Mouse (Mus musculus): ENCODE results near the gene Sema3c.
"Not testable (repeated sequence)": the region's sequence is repeated elsewhere in the genome, so short reads cannot be mapped to it uniquely, and the experiment has no call there.

Sema3c gene

DNA sequence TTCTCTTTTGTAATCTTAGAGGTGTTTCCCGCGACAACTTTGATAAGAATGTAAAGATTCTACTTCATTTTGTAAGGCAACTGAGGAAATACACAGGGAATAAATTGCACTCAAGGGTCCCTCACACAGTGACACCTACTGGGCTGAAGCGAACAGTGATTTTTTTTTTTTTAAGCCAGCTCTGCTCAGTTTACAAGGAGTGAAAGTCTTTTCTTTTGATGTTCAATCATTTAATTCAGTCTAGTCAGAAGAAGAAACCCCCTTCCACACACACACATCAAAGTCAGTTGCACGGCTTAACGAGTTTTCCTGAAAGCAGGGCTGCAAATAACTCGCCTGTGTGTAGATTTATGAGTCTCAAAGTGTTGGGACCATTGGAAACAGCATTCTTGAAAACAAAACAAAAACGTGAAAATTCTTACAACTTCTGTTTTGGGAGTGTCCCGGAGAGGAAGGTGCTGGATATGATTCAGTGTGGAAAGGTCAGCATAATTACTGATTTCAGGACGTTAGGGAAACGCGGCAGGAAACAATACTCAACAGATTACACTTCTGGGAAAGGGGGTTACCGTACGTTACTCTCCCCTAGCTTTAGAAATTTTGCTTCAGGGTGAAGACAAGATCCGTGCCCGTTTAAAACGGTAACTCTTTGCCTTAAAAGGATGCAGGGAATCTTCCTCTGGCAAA is at the start of gene Sema3c:
Gene Sema3c, plus strand, starts transcription at position 588 of the 687 bp plus-strand sequence.
- no peak for DNase-seq

DNA sequence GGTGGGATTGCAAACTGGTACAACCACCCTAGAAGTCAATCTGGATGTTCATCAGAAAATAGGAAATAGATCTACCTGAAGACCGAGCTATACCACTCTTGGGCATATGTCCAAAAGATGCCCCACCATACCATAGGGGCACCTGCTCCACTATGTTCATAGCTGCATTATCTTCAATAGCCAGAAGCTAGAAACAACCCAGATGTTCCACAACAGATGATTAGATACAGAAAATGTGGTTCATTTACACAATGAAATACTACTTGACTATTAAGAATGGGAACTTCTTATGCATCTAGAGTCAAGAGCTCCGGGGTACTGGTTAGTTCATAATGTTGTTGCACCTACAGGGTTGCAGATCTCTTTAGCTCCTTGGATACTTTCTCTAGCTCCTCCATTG is 42.9 kb upstream of the Sema3c start:
- not testable (repeated sequence) for DNase-seq

DNA sequence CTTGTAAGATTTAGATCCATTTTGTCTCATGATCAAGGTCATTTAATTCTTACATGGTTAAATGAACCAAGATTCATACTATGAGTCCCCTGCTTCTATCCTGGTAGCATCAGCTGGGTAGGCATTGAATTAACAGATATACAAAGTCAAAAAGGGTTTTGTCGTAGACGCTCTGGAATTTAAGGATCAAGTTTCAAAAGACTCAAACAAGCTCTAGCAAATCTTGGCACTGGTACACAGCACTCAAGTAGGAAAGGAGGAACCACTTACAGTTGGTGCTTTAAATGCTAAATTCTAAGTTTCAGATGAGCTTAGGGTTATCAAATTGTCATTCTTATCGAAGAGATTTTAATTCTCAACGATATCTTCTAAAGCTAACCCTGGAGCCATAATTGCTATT is 30.9 kb upstream of the Sema3c start:
- DNase-seq = no peak

DNA sequence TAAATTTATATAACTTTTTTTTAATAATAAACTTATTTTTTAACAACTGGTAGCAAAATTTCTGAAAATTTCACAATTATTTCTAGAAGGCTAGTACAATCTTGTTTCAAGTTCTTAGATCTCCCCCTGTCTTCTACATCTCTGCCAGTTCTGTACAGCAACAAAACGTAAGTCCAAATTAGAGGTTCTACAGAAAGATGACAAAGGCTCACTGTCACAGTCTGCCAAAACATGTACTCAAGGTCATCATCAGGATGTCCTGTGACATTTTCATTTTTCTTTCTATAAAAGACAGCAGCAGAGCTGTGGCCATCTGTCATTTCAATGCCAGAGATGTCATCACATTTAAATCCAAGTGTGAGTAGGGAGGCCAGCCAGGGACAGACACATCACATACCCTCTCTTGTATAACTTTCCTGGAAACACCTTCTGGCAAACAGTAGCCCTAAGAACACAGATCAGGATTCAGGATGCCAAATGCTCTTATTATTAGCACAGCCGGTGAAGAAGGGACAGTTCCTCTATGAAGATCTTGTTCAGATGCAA is 29.1 kb upstream of the Sema3c start:
- DNase-seq = no peak

DNA sequence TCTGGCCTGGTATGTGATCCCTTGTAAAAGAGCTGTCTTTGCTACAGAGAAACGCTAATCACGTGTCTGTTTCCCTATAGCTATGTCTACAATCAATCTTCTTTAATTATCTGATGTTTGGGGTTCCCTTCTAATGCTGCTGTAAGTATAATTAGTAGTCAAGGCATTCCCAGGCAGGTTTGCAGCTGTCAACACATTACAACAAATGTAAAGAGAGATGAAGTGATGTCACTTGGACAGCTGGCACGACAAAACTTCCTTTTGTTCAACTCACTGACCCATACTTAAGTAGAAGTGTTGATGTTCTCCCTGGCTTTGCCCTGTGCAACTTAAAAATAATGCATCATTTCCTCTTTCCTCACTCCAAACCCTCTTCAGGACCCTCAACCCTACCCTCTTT is 22.4 kb upstream of the Sema3c start:
- no peak for DNase-seq

DNA sequence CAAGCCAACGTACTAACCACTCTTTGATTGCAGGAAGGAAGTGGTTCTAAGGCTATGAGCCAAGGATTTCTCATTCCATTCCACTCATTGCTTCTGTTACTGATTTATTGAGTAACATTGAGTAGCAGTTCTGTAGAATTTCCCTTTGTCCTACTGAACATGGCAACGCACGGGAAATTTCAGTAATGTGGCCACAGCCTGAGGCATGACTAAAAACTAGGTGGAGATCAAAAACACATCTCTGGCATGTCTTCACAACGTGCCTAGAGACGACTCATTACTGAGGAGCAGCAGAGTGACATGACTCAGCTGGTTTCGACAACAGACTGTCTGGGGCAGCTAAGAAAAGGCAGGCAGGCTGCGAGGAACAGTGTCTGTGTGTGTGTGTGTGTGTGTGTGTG is 18.0 kb upstream of the Sema3c start:
- DNase-seq = peak; percentile 28

DNA sequence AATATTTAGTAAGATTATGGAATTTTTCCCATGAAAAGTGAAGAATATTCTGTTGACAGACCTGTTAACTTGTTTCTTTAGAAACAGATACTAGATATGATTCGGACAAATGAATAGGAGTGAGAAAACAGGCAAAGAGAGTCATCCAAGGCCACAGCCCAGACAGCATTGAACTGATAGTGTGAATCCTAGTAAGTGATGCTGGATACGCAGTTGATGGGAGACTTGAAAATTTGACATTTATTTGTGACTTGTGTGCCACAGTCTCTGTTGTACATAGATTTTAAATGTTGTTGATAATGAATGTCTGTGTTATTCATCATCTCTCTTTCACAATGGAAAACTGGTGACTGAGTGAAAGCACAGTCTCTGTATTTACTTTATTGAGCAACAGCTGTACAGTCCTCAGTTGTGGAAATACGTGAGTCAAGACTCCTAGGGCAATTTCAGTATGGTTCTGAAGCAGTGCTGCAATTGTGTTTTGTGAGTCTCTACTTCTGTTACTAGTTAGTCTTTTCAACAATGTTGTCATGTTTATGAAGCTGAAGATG is 17.3 kb upstream of the Sema3c start:
- DNase-seq = no peak

DNA sequence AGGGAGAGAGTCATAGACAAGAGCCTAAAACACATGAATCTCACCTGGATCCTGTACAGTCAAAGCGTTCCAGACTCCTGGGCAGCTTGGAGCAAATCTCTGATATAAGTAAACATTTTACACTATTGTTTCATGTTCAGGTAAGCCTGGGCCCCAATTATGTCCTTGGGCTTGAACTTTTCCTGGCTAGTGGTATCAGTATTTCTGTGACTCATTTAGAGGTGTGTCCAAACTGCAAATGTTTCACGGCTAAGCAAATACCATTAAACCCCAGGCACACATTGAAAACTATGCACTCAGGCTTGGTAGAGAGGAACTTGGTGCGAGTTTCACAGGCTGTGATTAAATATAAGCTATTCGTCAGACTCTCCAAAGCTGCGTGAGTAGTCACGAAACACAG is 2.5 kb upstream of the Sema3c start:
- DNase-seq = no peak

DNA sequence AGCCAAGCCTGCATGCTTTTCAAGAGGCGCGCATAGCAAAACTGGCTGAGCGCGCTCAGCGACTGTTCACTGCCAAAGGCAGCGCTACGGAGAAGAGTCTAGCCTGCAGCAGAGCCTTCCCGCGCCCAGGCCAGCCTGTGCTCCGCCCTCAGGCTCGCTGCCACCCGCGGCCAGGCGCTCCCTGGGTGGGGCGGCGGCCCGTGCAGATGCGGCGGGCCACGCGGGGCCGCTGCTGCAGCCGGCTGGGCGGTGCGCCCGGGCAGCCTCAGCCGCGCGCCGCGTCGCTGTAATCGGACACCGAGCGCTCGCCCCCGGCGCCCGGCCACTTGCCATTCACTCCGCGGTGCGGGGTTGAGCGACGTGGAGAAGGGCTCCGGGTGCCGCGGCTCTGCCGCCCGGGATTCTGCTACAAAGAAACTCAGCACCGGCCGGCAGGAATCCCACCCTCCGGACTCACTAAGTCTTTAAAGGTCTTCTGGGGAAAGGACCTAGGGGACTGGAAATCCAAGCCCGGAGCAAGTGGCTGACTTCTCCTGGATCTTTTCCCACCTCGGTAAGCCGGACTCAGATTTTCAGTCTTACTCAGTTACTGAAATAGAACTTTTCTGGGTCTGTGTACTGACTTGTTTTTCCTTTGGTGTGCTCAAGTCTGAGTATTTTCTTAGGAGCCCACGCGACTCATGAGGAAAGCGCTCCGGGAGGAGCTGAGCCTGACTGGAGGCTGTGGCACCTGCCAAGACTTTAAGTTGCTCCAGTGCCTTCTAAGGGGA is 517 bp downstream of the Sema3c start:
- peak; percentile 74 for DNase-seq

DNA sequence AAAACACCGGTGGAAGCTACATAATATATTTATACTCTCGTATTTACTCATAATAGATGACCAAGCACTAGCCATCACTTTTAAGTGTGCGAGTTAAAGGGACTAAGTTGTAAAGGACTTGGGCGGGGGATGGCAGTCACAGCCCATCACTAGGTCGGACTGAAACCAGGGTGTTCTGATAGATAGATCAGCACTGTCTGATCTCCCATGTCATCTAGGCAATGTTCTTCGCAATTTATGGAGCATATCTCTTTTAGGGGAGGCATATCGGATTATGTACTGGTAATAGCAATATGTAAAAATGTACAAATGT is 1.1 kb downstream of the Sema3c start:
- no peak for DNase-seq

DNA sequence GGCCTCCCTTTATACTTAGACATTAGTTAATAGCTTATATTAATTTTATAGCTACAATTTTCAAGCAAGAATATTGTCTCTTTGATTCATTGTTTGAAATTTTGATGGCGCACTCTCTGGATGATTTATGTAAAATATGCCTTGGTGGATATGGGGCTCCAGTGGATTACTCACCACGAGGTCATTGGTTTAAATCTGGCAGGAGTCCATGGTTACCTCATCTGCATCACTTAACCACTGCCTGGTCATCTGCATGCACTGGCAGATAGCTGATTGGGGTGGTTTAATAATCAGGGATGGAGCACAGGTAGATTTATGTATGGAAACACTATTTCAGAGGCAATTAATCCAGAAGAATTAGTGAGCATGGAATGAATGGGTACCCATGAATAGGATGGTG is 2.0 kb downstream of the Sema3c start:
- no peak for DNase-seq

DNA sequence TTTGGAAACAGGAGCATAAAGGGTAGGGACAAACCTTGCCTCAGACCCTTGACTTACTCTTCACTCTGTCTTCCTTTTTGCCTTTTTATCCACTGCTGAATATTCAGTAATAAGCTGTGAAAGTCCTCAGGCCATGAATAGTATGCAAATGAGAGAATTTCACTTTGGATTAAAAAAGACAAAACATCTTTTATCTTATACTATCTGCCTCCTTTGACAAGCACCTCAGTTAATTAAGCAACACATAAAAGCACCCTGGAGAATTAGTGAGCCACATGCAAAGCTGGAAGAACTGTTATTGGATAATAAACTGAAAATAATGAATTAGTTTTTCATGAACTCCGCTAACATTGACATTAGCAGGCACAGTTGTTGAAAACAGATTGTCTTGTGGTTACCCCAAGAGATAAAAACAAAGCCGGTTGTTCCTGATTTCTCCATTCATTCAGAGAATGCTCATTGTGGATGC is 8.0 kb downstream of the Sema3c start:
- no peak for DNase-seq

DNA sequence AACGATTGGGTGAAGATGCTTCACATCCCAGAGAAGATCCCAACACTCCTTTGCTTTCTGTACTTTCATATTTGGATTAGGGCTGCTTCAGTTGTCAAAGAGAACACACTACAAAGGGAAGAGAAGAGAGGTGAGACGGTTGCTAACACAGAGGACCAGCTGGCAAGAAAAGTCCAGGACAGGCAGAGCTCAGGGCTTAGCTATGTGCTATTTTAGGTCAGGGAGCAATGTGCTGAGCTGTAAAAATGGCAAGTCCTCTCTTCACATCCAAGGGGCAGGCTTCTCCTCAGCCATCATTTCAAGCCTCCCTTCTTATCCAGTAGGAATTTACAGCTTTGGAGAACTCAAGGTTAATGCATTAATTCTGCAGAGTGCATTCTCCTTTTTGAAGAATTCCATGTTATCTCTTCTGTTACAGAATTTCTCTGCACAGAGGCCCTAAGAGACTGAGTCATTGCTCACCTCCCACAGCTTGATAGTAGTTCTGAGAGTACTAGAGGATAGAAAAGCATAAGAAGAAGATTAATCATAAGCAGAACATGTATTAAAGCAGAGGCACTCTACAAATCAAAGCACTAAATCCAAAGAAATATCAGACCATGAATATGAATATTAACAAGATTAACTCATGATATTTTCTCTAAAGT is 10.3 kb downstream of the Sema3c start:
- no peak for DNase-seq

DNA sequence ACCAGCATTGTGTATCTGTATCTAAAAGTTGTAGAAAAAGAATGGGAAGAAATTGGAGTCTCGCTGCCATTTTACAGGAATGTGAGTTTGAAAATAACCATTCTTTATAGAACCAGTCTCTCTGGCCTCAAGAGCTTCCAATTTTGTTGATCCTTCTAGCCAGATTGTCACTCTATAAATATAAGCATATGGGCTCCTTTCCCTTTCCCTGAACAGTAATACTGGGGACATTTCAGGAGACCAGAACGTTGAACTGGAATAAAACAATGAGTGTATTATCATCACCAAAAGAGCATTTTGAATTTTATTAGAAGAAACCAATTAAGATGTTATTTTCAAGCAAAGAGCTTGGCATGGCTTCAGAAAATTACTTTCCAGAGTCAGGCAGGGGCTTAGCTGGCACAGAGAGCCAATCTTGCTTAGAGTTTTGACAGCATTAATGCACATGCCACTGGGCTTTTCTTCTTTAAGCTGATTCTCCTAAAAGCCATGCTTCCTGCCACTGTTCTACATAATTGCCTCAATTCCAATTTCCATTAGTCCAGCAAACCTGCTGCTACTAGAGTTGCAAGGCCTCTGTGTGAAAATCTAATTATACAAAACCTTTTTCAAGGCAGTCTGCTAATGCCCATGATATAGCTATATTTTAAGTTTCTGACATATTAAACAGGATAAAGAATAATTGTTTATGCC is 12.6 kb downstream of the Sema3c start:
- no peak for DNase-seq

DNA sequence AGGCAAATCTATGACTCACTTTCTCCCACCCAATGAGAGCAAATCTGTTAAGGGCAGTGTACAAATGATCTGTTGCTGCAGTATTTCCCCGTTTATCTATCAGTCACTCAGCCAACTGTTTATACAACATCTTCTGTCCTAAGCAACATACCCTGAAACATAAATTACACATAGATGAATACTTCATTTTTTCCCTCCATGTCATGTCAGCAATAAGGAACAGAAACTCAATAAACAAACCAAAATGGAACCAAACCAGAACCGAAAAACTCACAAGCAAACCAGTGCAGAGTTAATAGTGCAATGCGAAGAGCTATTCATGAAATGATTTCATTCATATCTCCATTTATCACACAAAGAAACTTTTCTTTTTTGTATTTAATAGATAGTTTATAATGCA is 17.8 kb downstream of the Sema3c start:
- no peak for DNase-seq

DNA sequence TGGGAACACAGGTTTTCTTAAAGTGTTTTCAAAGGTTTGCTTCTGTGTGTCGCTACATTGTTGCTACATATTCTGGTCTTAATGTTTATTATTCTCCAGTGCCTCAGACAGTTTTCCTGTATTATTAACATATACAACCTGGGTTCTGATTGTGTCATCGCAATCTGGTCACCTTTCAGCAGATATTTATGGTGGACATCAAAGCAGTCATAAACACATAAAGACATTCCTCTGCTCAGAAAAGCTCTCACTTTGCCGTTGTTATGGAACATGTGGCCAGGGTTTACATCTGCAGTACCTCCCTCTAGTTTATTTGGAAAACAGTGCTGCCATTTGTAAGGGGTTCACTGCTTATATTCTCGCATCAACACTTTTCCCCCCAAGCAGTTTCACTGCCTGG is 27.6 kb downstream of the Sema3c start:
- no peak for DNase-seq

DNA sequence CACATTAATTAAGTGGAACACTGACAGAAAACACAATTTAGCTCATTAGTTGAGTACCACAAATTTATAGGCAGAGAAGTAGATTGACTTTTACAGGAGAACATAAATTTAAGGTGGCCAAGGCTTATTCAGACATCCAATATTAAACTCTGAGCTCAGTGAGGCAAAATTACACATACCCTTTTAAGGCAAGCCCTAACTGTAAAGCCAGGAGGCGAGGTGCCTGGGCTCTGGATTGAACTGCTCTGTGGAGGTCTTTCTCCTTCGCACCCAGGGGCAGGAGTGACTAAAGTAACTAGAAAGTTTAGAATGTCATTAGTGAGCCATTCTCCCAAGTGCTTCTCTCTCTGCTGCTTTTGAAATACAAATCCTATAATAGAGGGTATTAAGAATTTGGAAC is 46.5 kb downstream of the Sema3c start:
- DNase-seq = no peak

DNA sequence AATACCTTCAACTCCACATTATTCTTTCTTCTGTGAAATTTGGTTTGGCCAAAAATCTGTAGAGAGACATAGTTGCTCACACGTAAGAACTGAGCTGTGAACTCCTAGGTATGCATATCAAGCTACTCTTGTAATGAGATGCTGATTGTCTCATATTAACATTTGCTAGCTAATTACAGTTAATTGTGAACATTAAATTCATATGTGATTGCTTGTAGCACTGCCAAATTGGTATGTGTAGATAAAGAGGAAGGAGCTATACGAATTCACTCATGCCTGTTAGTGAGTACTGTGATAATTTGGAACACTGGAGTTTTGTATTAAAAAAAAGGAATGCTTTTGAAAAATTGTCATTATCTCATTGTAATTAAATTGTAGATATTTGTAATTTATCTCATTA is 48.5 kb downstream of the Sema3c start:
- no peak for DNase-seq

DNA sequence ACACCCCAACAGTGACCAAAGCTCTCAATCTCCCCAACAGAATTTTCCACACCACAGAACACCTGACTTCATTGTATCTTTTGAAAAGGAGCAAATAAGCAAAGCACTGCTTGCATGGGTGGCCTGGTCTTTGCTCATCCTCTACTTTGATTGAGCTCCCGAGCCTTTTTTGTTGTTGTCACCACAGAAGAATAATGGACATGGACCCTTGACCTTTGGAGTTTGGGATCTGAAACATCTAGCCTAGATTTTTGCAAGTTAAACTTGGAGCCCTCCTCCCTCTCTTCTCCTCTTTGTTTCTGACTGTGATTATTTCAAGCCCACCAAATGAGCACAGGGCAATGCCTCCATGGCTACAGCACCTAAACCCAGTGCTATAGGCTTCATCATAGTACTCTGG is 54.5 kb downstream of the Sema3c start:
- DNase-seq = no peak

DNA sequence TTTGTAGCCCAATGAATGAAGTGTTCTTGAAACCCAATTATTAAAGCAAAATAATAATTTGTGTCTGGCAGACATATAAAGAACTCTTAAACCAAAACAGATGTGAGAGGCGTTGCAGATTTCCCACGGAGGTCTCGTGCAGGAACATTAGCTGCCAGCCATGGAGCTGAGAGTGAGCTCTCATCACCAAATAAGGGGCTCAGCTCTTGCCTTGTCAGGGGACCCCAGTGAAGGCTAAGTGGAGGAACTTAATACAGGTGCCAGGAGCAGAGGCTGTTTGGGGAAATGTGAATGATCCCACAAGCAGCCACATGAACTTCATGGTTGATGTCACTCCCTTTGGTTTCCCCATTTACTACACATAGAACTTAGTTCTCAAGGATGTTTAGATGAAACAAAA is 55.5 kb downstream of the Sema3c start:
- DNase-seq = no peak

DNA sequence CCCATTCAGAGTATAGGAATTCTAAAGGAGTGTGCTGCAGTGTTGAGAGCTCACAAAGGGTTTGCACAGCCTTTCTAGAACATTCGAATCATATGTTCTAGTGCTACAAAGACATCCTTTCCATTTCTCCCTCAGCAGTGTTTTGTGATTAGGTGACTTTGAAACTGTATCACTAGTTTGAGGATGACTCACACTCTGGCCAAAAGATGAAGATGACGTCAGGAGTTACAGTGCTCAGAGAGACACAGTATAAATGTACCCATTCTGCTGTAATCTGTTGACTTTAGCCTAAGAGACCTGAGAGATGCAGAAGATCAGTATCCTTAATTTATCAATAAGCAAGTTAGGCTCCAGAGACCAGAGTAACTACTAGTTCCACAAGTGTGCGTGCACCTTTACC is 65.4 kb downstream of the Sema3c start:
- no peak for DNase-seq

DNA sequence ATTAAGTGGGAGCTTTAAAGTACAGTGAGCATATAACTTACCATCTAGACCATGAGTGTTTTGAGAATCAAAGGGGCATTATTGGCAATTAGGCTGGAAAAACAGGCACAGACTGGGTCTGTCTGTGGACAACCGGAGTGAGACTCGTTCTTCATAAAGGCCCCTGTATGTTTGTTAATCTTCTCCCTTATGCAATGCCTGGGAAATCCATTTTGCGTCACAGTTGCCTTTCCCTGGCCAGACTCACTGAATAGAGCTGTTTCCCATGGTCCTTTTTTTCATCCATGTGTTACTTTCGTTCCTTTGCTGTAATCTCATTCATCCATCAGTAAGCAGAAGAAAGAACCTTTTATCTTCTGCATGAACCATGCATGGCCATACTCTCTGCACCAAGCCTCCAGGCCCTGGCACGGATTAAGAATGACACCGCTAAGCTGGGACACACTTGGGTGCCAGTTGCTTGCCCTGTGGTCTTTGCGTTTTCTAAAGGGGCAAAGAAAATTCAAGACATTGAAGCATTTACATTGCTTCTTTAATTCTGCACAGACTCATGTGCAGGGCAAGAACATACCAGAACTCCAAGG is 73.7 kb downstream of the Sema3c start:
- DNase-seq = no peak

Data from kidney, adult 11 months (tissue).